32 mouse cellular contexts compared by ENCODE assay signal in the genomic region with DNA sequence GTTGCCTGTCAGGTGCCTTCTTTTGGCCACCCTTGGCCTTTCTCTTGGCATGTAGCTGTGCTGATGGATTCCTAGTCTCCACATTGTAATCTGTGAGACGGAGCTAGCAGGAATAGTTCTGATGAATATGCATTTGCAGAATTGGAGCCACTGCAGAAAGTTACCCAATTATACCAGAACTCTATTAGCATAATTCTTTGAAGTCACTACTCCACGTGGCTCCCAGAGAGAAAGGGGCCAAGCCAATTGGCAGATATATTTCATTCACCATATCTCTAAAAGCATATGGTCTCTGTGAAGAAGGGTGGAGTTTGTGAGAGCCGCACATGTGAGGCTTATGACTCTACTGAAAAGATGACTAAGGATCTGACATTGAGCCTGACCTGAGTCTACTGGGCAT.
DNase-seq lines count a peak whose midpoint lies in the region; ATAC-seq and TF ChIP-seq lines count a peak whose summit lies in the region.
"Had no signal": no experiment of that assay in that cellular context is flagged by ENCODE, and none has a peak within 500 bp of the region (broad histone marks: within the 10 kb centered on the region; RNA-seq: fewer than 3 reads in every experiment).

No protein-coding gene starts in this region.

- ATAC-seq in forebrain, embryonic 14.5 days, result no peak
- no peak for ATAC-seq in forebrain, embryonic 12.5 days (ENCODE audit: low FRiP score)
- peak; percentile 77 for ATAC-seq in forebrain, postnatal 0 days
- ATAC-seq: hindbrain, postnatal 0 days; inflammation-experienced regulatory T-cells, adult 6 months; intestine, embryonic 16.5 days; Patski had no signal

- H3K4me3 ChIP-seq in forebrain, embryonic 14.5 days (ENCODE audit: low read depth, low read length), result no peak overlapping the region
- H3K4me3 ChIP-seq in forebrain, embryonic 12.5 days (replicated peaks), result no peak overlapping the region
- no peak overlapping the region for H3K4me3 ChIP-seq in forebrain, postnatal 0 days (ENCODE audit: low read depth, low read length)
- H3K4me3 ChIP-seq: embryonic facial prominence, embryonic 10.5 days; embryonic facial prominence, embryonic 13.5 days; erythroblast, embryonic 14.5 days; heart, adult 2 months; heart, embryonic 10.5 days; heart, embryonic 13.5 days had no signal

- TF ChIP-seq CTCF in forebrain, postnatal 0 days (IDR thresholded peaks at IDR 0.05; ENCODE audit: low read depth), result no peak

- no peaks in the 10 kb centered on the region for H3K27me3 ChIP-seq in forebrain, embryonic 14.5 days (replicated peaks; ENCODE audit: control insufficient read depth, insufficient read depth, low read length)
- no peaks in the 10 kb centered on the region for H3K27me3 ChIP-seq in forebrain, embryonic 12.5 days
- no peaks in the 10 kb centered on the region for H3K27me3 ChIP-seq in forebrain, postnatal 0 days (ENCODE audit: insufficient read depth, low read length)
- H3K27me3 ChIP-seq: CH12.LX; embryonic facial prominence, embryonic 13.5 days; heart, embryonic 13.5 days; Patski had no signal

- H3K27ac ChIP-seq in forebrain, embryonic 14.5 days (ENCODE audit: low read depth, low read length), result no peak overlapping the region
- no peak overlapping the region for H3K27ac ChIP-seq in forebrain, embryonic 12.5 days
- H3K27ac ChIP-seq in forebrain, postnatal 0 days (ENCODE audit: low read depth, low read length), result no peak overlapping the region
- H3K27ac ChIP-seq: embryonic facial prominence, embryonic 10.5 days; embryonic facial prominence, embryonic 13.5 days; heart, adult 2 months; heart, embryonic 10.5 days; heart, embryonic 13.5 days; hindbrain, embryonic 14.5 days; hindbrain, postnatal 0 days had no signal

- H3K9me3 ChIP-seq in forebrain, embryonic 14.5 days (replicated peaks; ENCODE audit: control insufficient read depth, low read length), result no peaks in the 10 kb centered on the region
- H3K9me3 ChIP-seq in forebrain, embryonic 12.5 days, result no peaks in the 10 kb centered on the region
- H3K9me3 ChIP-seq in forebrain, postnatal 0 days (ENCODE audit: low read length), result no peaks in the 10 kb centered on the region
- H3K9me3 ChIP-seq: embryonic facial prominence, embryonic 10.5 days; embryonic facial prominence, embryonic 13.5 days; heart, embryonic 10.5 days; heart, embryonic 13.5 days had no signal

- peak; percentile 23 for DNase-seq in forebrain, embryonic 14.5 days (ENCODE audit: low spot score)
- peak; percentile 21 for DNase-seq in layer of hippocampus, adult 9-11 months
- DNase-seq in layer of hippocampus, postnatal 14 days (ENCODE audit: low spot score in 2 of 2), result no peak
- DNase-seq in forebrain, postnatal 0 days, result peak; percentile 24
- DNase-seq in kidney, adult 11 months, result no peak
- DNase-seq: adrenal gland, postnatal 10 days; adrenal gland, postnatal 36 days; B cell, adult 2 months; cerebellum, adult 11-12 months; cerebellum, adult 8-10 months; cerebellum, postnatal 10 days; cerebellum, postnatal 36 days; embryo, embryonic 11 days; gastrocnemius, postnatal 10 days; gastrocnemius, postnatal 36 days; heart, adult 2 months; heart, postnatal 14 days; heart, postnatal 4 days; kidney, adult 2 months had no signal

- no peak overlapping the region for H3K4me2 ChIP-seq in forebrain, embryonic 14.5 days (ENCODE audit: low read length)
- no peak overlapping the region for H3K4me2 ChIP-seq in forebrain, embryonic 12.5 days
- H3K4me2 ChIP-seq in forebrain, postnatal 0 days (ENCODE audit: low read depth), result no peak overlapping the region
- H3K4me2 ChIP-seq: embryonic facial prominence, embryonic 13.5 days; heart, embryonic 13.5 days; hindbrain, embryonic 14.5 days had no signal

- no peaks in the 10 kb centered on the region for H3K4me1 ChIP-seq in forebrain, embryonic 14.5 days (ENCODE audit: control insufficient read depth, insufficient read depth, low read length)
- no peaks in the 10 kb centered on the region for H3K4me1 ChIP-seq in forebrain, embryonic 12.5 days
- no peaks in the 10 kb centered on the region for H3K4me1 ChIP-seq in forebrain, postnatal 0 days (ENCODE audit: insufficient read depth)
- H3K4me1 ChIP-seq: embryonic facial prominence, embryonic 10.5 days; embryonic facial prominence, embryonic 13.5 days; heart, embryonic 10.5 days; heart, embryonic 13.5 days had no signal

- no peak overlapping the region for H3K9ac ChIP-seq in forebrain, embryonic 14.5 days (ENCODE audit: low read length)
- no peak overlapping the region for H3K9ac ChIP-seq in forebrain, embryonic 12.5 days
- no peak overlapping the region for H3K9ac ChIP-seq in forebrain, postnatal 0 days
- H3K9ac ChIP-seq: embryonic facial prominence, embryonic 13.5 days; heart, embryonic 13.5 days; hindbrain, embryonic 14.5 days had no signal

- H3K36me3 ChIP-seq in forebrain, embryonic 14.5 days (ENCODE audit: control insufficient read depth, insufficient read depth, low read length), result peaks cover 22% of the 10 kb centered on the region; the same call in 1 of the 2 replicates
- H3K36me3 ChIP-seq in forebrain, embryonic 12.5 days (replicated peaks), result peaks cover 13% of the 10 kb centered on the region
- H3K36me3 ChIP-seq in forebrain, postnatal 0 days (ENCODE audit: insufficient read depth), result peaks cover 9% of the 10 kb centered on the region
- H3K36me3 ChIP-seq: embryonic facial prominence, embryonic 10.5 days; embryonic facial prominence, embryonic 13.5 days; G1E; heart, embryonic 10.5 days; heart, embryonic 13.5 days had no signal

- 68% methylated on average over 3 of the region's 3 CpGs for WGBS in forebrain, embryonic 14.5 days
- WGBS in forebrain, embryonic 12.5 days, result 79% methylated on average over 3 of the region's 3 CpGs
- 38% methylated on average over 3 of the region's 3 CpGs for WGBS in forebrain, postnatal 0 days

Comparison
In these comparisons a context has a peak if more than half of its experiments do, and no peak if none do; other contexts are left out.
1. DNase-seq: peak in forebrain, embryonic 14.5 days (single experiment), layer of hippocampus, adult 9-11 months (single experiment) and forebrain, postnatal 0 days (single experiment); none in layer of hippocampus, postnatal 14 days (0 of 2) and kidney, adult 11 months (single experiment).